Mouse (Mus musculus) heart, adult 2 months (tissue): ENCODE data around the gene Tapbp.
A peak's percentile ranks its signal among the peaks of the same experiment; 100 is the strongest.

Source experiments
- CTCF ChIP-seq: fragments of 200-600 bp; IDR thresholded peaks from 2 replicates; pipeline ENCODE4 v1.8.1; 2022; ENCODE audit warnings: antibody characterized with exemption, mild to moderate bottlenecking, moderate library complexity
- EP300 ChIP-seq: fragments of 200-500 bp; IDR thresholded peaks from 2 replicates; pipeline ENCODE4 v1.6.1; 2011; ENCODE audit warnings: low read depth, low read length, control low read depth; ENCODE audit not compliant: insufficient read depth
- POLR2A ChIP-seq: fragments of 200-500 bp; IDR thresholded peaks from 2 replicates; pipeline ENCODE4 v1.6.1; 2011; ENCODE audit warnings: mild to moderate bottlenecking, low read depth, low read length, control low read depth; ENCODE audit not compliant: insufficient read depth

- TF ChIP-seq CTCF (peak; percentile 22), POLR2A (no peak), EP300 (no peak)
Observed at GRCm38 (mm10) chr17:33914969-33915391, 719 bp upstream of the Tapbp start.
